ENCODE assay signal across 22 mouse cellular contexts in the genomic region with DNA sequence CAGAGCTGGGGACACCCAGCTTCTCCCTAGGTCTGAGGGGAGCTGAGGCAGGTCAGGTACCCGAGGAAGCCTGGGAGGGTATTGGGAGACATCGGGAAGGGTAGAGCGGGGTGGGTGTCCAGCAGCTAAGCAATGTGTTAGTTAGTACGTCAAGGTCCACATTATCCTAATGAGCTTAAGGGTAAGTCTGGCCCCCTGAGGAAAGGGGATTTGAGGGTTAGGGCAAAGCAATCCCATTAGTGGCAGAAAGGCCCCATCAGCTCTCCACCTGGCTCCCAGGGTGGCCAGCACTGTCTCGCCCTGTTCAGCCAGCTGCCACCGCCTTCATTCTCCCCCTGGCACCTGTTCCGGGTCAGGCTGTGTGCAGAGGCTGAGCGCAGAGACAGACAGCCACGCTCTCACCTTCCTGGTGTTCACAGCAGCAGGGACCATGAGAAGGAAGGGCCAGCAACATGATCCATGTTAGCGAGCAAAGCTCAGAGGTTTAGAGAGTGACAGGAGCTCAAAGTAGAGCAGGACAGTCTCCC. TPM values are rescaled to one million over a fixed set of nuclear protein-coding genes. Genes with fewer than 3 reads are reported as not detected.
DNase-seq lines count a peak whose midpoint lies in the region; ATAC-seq and TF ChIP-seq lines count a peak whose summit lies in the region.
"Had no signal": no experiment of that assay in that cellular context is flagged by ENCODE, and none has a peak within 500 bp of the region (broad histone marks: within the 10 kb centered on the region; RNA-seq: fewer than 3 reads in every experiment).

No protein-coding gene starts in this region.

- no peaks in the 10 kb centered on the region for H3K27me3 ChIP-seq in forebrain, embryonic 11.5 days (ENCODE audit: control insufficient read depth, insufficient read depth, low read length)
- H3K27me3 ChIP-seq in forebrain, embryonic 15.5 days: no peaks in the 10 kb centered on the region
- H3K27me3 ChIP-seq in lung, embryonic 16.5 days (ENCODE audit: control insufficient read depth, insufficient read depth, low read depth, low read length): no peaks in the 10 kb centered on the region
- H3K27me3 ChIP-seq in myocyte (ENCODE audit: control insufficient read depth, insufficient read depth, insufficient read length): no peaks in the 10 kb centered on the region
- H3K27me3 ChIP-seq in kidney, embryonic 15.5 days: no peaks in the 10 kb centered on the region
- H3K27me3 ChIP-seq: embryonic facial prominence, embryonic 12.5 days; stomach, embryonic 15.5 days had no signal

- TF ChIP-seq POLR2A in brain, embryonic 14.5 days (IDR thresholded peaks at IDR 0.05; ENCODE audit: borderline replicate concordance, extremely low read depth, insufficient read depth, insufficient read length, poor library complexity, severe bottlenecking): no peak
- no peak for TF ChIP-seq POLR2A in myocyte (IDR thresholded peaks at IDR 0.05; ENCODE audit: insufficient read length, low read depth)

- no peak for TF ChIP-seq CTCF in brain, embryonic 14.5 days (IDR thresholded peaks at IDR 0.05; ENCODE audit: borderline replicate concordance, extremely low read depth, insufficient read depth, insufficient read length)

- no peaks in the 10 kb centered on the region for H3K9me3 ChIP-seq in forebrain, embryonic 11.5 days (ENCODE audit: control insufficient read depth, low read length)
- H3K9me3 ChIP-seq in forebrain, embryonic 15.5 days: no peaks in the 10 kb centered on the region
- no peaks in the 10 kb centered on the region for H3K9me3 ChIP-seq in lung, embryonic 16.5 days (ENCODE audit: control insufficient read depth, low read length)
- H3K9me3 ChIP-seq in kidney, embryonic 15.5 days (replicated peaks): no peaks in the 10 kb centered on the region
- H3K9me3 ChIP-seq: embryonic facial prominence, embryonic 12.5 days; limb, embryonic 10.5 days; stomach, embryonic 15.5 days had no signal

- no peak overlapping the region for H3K4me3 ChIP-seq in forebrain, embryonic 11.5 days (ENCODE audit: low read depth, low read length)
- H3K4me3 ChIP-seq in forebrain, embryonic 15.5 days: no peak overlapping the region
- no peak overlapping the region for H3K4me3 ChIP-seq in lung, embryonic 16.5 days (ENCODE audit: low read length)
- no peak overlapping the region for H3K4me3 ChIP-seq in myocyte
- H3K4me3 ChIP-seq in kidney, embryonic 15.5 days (replicated peaks): no peak overlapping the region
- H3K4me3 ChIP-seq: embryonic facial prominence, embryonic 12.5 days; erythroblast, embryonic 14.5 days; heart, adult 2 months; left cerebral cortex, adult 2 months; limb, embryonic 10.5 days; stomach, embryonic 15.5 days had no signal

- ATAC-seq in forebrain, embryonic 11.5 days (replicated peaks; ENCODE audit: low FRiP score): no peak
- ATAC-seq in forebrain, embryonic 15.5 days (replicated peaks): no peak
- ATAC-seq in lung, embryonic 16.5 days (ENCODE audit: low read depth): no peak
- no peak for ATAC-seq in kidney, embryonic 15.5 days (replicated peaks; ENCODE audit: low FRiP score)
- ATAC-seq: inflammation-experienced regulatory T-cells, adult 6 months had no signal

- intact Hi-C loops in left cerebral cortex, postnatal 25 days (cut with DNase I): no loop called here

- 55% methylated on average over 10 of the region's 10 CpGs for WGBS in forebrain, embryonic 11.5 days
- 56% methylated on average over 10 of the region's 10 CpGs for WGBS in forebrain, embryonic 15.5 days
- 87% methylated on average over 10 of the region's 10 CpGs for WGBS in lung, embryonic 16.5 days
- WGBS in kidney, embryonic 15.5 days: 93% methylated on average over 10 of the region's 10 CpGs

- 0 out of 2 replicates have a peak overlapping the region, but pooled peaks have one; percentile 41 for H3K27ac ChIP-seq in forebrain, embryonic 11.5 days (ENCODE audit: low read depth, low read length)
- no peak overlapping the region for H3K27ac ChIP-seq in forebrain, embryonic 15.5 days (replicated peaks)
- peak overlapping the region; percentile 91 for H3K27ac ChIP-seq in lung, embryonic 16.5 days (ENCODE audit: low read length)
- H3K27ac ChIP-seq in kidney, embryonic 15.5 days: no peak overlapping the region
- H3K27ac ChIP-seq: embryonic facial prominence, embryonic 12.5 days; heart, adult 2 months; left cerebral cortex, adult 2 months; limb, embryonic 10.5 days had no signal

- no peak overlapping the region for H3ac ChIP-seq in myocyte (ENCODE audit: control insufficient read depth, insufficient read length)

- peaks cover 2% of the 10 kb centered on the region for H3K36me3 ChIP-seq in forebrain, embryonic 11.5 days (ENCODE audit: control insufficient read depth, insufficient read depth, low read length)
- peaks cover 28% of the 10 kb centered on the region for H3K36me3 ChIP-seq in forebrain, embryonic 15.5 days
- H3K36me3 ChIP-seq in lung, embryonic 16.5 days (ENCODE audit: control insufficient read depth, insufficient read depth, low read length): peaks cover 34% of the 10 kb centered on the region
- H3K36me3 ChIP-seq in myocyte (ENCODE audit: control insufficient read depth, insufficient read depth): peaks cover 4% of the 10 kb centered on the region
- peaks cover 72% of the 10 kb centered on the region for H3K36me3 ChIP-seq in kidney, embryonic 15.5 days

- H3K4me1 ChIP-seq in forebrain, embryonic 11.5 days (replicated peaks; ENCODE audit: control insufficient read depth, insufficient read depth, low read length): peaks cover 17% of the 10 kb centered on the region
- peaks cover 27% of the 10 kb centered on the region for H3K4me1 ChIP-seq in forebrain, embryonic 15.5 days
- peaks cover 21% of the 10 kb centered on the region for H3K4me1 ChIP-seq in lung, embryonic 16.5 days (replicated peaks; ENCODE audit: control insufficient read depth, insufficient read depth, low read length)
- peaks cover 13% of the 10 kb centered on the region for H3K4me1 ChIP-seq in kidney, embryonic 15.5 days

- H3K9ac ChIP-seq in forebrain, embryonic 11.5 days (ENCODE audit: low read length): no peak overlapping the region; the same call in 1 of the 2 replicates
- no peak overlapping the region for H3K9ac ChIP-seq in forebrain, embryonic 15.5 days (replicated peaks)
- peak overlapping the region; percentile 27 for H3K9ac ChIP-seq in lung, embryonic 16.5 days (ENCODE audit: low read length)
- no peak overlapping the region for H3K9ac ChIP-seq in kidney, embryonic 15.5 days
- H3K9ac ChIP-seq: embryonic facial prominence, embryonic 12.5 days; stomach, embryonic 15.5 days had no signal

- H3K79me2 ChIP-seq in myocyte (ENCODE audit: control insufficient read depth, insufficient read depth): peaks cover 4% of the 10 kb centered on the region

- no peak overlapping the region for H3K4me2 ChIP-seq in forebrain, embryonic 11.5 days (ENCODE audit: low read depth, low read length, severe bottlenecking)
- H3K4me2 ChIP-seq in forebrain, embryonic 15.5 days (replicated peaks): no peak overlapping the region
- H3K4me2 ChIP-seq in lung, embryonic 16.5 days (ENCODE audit: low read depth, low read length): no peak overlapping the region
- H3K4me2 ChIP-seq in myocyte (ENCODE audit: low read depth): no peak overlapping the region
- H3K4me2 ChIP-seq in kidney, embryonic 15.5 days: no peak overlapping the region
- H3K4me2 ChIP-seq: embryonic facial prominence, embryonic 12.5 days; liver, embryonic 11.5 days; stomach, embryonic 15.5 days had no signal

- no peak for DNase-seq in forebrain, embryonic 11.5 days (ENCODE audit: low spot score)
- DNase-seq in lung, postnatal 25 days (ENCODE audit: low spot score): no peak
- DNase-seq in brain, embryonic 14.5 days (ENCODE audit: low read depth): peak; percentile 11
- no peak for DNase-seq in left cerebral cortex, postnatal 25 days (ENCODE audit: low spot score in 2 of 2)
- DNase-seq: adrenal gland, adult 2 months; gastrocnemius, postnatal 10 days; heart, adult 2 months; kidney, adult 2 months; kidney, postnatal 36 days; lung, adult 18-20 months; thymus, adult 18-20 months had no signal

RNA-seq across cellular contexts. Expression of a gene that starts 6.0 kb away (rescaled TPM):
- polyA plus RNA-seq in forebrain, embryonic 11.5 days (2014; fragmentation: Nextera tagmentation; extraction: Ambion mirVana): 47.9 and 53.6 TPM in 2 replicates
- polyA plus RNA-seq in forebrain, embryonic 15.5 days (2015; fragmentation: Nextera tagmentation; extraction: Ambion mirVana): 60.0 and 60.3 TPM in 2 replicates
- 49.6 and 52.6 TPM in 2 replicates for polyA plus RNA-seq in lung, embryonic 16.5 days (2015; fragmentation: Nextera tagmentation; extraction: Ambion mirVana)
- polyA plus RNA-seq in brain, embryonic 14.5 days (2012; rRNA removed): 73.2 and 114 TPM in 2 replicates
- polyA plus RNA-seq in myocyte (2012; fragmentation: generic; extraction: Trizol): 15.7 TPM
- 10 to 100 TPM; 27.5 to 29.2 TPM for total RNA-seq in left cerebral cortex, postnatal 25 days (2021)
- polyA plus RNA-seq in kidney, embryonic 15.5 days (2015; fragmentation: Nextera tagmentation; extraction: Ambion mirVana): 36.9 and 37.7 TPM in 2 replicates

RNA-seq across cellular contexts. Expression of a gene that starts 17.6 kb away (rescaled TPM):
- polyA plus RNA-seq in forebrain, embryonic 11.5 days (2014; fragmentation: Nextera tagmentation; extraction: Ambion mirVana): 25.8 and 30.0 TPM in 2 replicates
- 20.5 and 22.6 TPM in 2 replicates for polyA plus RNA-seq in forebrain, embryonic 15.5 days (2015; fragmentation: Nextera tagmentation; extraction: Ambion mirVana)
- 39.3 and 42.4 TPM in 2 replicates for polyA plus RNA-seq in lung, embryonic 16.5 days (2015; fragmentation: Nextera tagmentation; extraction: Ambion mirVana)
- 28.3 and 31.3 TPM in 2 replicates for polyA plus RNA-seq in brain, embryonic 14.5 days (2012; rRNA removed)
- polyA plus RNA-seq in myocyte (2012; fragmentation: generic; extraction: Trizol): 42.2 TPM
- 10 to 100 TPM; 48.4 to 50.7 TPM for total RNA-seq in left cerebral cortex, postnatal 25 days (2021)
- polyA plus RNA-seq in kidney, embryonic 15.5 days (2015; fragmentation: Nextera tagmentation; extraction: Ambion mirVana): 27.2 and 30.9 TPM in 2 replicates

RNA-seq across cellular contexts. Expression of a gene that starts 17.8 kb away (rescaled TPM):
- polyA plus RNA-seq in forebrain, embryonic 11.5 days (2014; fragmentation: Nextera tagmentation; extraction: Ambion mirVana): 90.0 and 94.5 TPM in 2 replicates
- polyA plus RNA-seq in forebrain, embryonic 15.5 days (2015; fragmentation: Nextera tagmentation; extraction: Ambion mirVana): 146 and 152 TPM in 2 replicates
- polyA plus RNA-seq in lung, embryonic 16.5 days (2015; fragmentation: Nextera tagmentation; extraction: Ambion mirVana): 163 TPM in 2 replicates
- polyA plus RNA-seq in brain, embryonic 14.5 days (2012; rRNA removed): 151 and 152 TPM in 2 replicates
- polyA plus RNA-seq in myocyte (2012; fragmentation: generic; extraction: Trizol): 151 TPM
- total RNA-seq in left cerebral cortex, postnatal 25 days (2021): 100 to 1,000 TPM; 172 to 174 TPM
- 162 and 175 TPM in 2 replicates for polyA plus RNA-seq in kidney, embryonic 15.5 days (2015; fragmentation: Nextera tagmentation; extraction: Ambion mirVana)

RNA-seq across cellular contexts. Expression of a gene that starts 34.0 kb away (rescaled TPM):
- 26.3 and 26.6 TPM in 2 replicates for polyA plus RNA-seq in forebrain, embryonic 11.5 days (2014; fragmentation: Nextera tagmentation; extraction: Ambion mirVana)
- 27.2 and 27.6 TPM in 2 replicates for polyA plus RNA-seq in forebrain, embryonic 15.5 days (2015; fragmentation: Nextera tagmentation; extraction: Ambion mirVana)
- polyA plus RNA-seq in lung, embryonic 16.5 days (2015; fragmentation: Nextera tagmentation; extraction: Ambion mirVana): 23.4 and 24.8 TPM in 2 replicates
- 40.4 and 43.8 TPM in 2 replicates for polyA plus RNA-seq in brain, embryonic 14.5 days (2012; rRNA removed)
- polyA plus RNA-seq in myocyte (2012; fragmentation: generic; extraction: Trizol): 13.6 TPM
- total RNA-seq in left cerebral cortex, postnatal 25 days (2021): 100 to 1,000 TPM; 120 to 124 TPM
- 26.4 and 28.8 TPM in 2 replicates for polyA plus RNA-seq in kidney, embryonic 15.5 days (2015; fragmentation: Nextera tagmentation; extraction: Ambion mirVana)

RNA-seq across cellular contexts. Expression of a gene that starts 38.9 kb away (rescaled TPM):
- polyA plus RNA-seq in forebrain, embryonic 11.5 days (2014; fragmentation: Nextera tagmentation; extraction: Ambion mirVana): 69.4 and 72.9 TPM in 2 replicates
- polyA plus RNA-seq in forebrain, embryonic 15.5 days (2015; fragmentation: Nextera tagmentation; extraction: Ambion mirVana): 160 and 165 TPM in 2 replicates
- 81.5 and 83.9 TPM in 2 replicates for polyA plus RNA-seq in lung, embryonic 16.5 days (2015; fragmentation: Nextera tagmentation; extraction: Ambion mirVana)
- polyA plus RNA-seq in brain, embryonic 14.5 days (2012; rRNA removed): 304 and 410 TPM in 2 replicates
- 73.7 TPM for polyA plus RNA-seq in myocyte (2012; fragmentation: generic; extraction: Trizol)
- total RNA-seq in left cerebral cortex, postnatal 25 days (2021): 100 to 1,000 TPM; 277 to 301 TPM
- 74.2 and 87.7 TPM in 2 replicates for polyA plus RNA-seq in kidney, embryonic 15.5 days (2015; fragmentation: Nextera tagmentation; extraction: Ambion mirVana)

Comparison
In these comparisons a context has a peak if more than half of its experiments do, and no peak if none do; other contexts are left out.
1. H3K27ac ChIP-seq: peak in forebrain, embryonic 11.5 days (single experiment) and lung, embryonic 16.5 days (single experiment); none in forebrain, embryonic 15.5 days (single experiment) and kidney, embryonic 15.5 days (single experiment).